Comparison of ENCODE assay signal across 9 mouse cellular contexts in the genomic region with DNA sequence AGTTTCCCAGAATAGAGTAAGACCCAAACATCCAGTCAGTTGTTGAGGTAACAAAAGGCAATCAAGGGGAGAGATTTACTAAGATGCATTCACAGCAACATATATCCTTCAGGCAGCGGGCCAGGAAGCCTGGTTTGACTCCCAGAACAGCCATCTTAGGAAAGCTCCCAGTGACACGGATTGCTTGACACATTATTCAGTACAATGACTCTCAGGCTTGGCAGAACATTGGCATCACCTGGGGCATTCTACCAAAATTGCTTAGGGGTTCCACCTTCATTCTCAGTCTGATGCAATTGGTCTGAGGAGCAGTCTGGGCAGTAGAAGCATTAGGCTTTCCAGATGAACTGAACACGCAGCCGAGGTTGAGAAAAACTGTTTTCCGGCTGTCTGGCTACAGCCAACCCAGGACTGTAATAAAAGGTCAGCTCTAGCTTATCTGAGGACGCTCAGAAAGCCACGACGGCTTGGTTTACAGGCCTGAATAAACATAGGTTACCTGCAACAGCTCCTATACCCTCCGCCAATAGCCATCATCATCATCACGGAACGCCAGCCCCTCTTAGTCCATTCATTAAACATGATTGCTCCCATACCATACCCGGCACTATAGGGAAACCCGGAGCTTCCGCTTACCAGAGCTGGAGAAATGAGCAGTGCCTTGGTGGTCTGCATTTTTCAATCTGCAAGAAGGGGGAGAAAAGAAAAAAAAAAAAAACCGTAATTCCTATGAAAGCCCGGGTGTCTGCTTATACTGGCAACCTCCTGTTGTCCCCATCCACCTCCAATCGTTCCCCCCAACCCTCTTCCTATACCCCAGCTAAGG. TPM values are rescaled to one million over a fixed set of nuclear protein-coding genes. Genes with fewer than 3 reads are reported as not detected.
DNase-seq lines count a peak whose midpoint lies in the region; ATAC-seq and TF ChIP-seq lines count a peak whose summit lies in the region.
"Had no signal": no experiment of that assay in that cellular context is flagged by ENCODE, and none has a peak within 500 bp of the region (broad histone marks: within the 10 kb centered on the region; RNA-seq: fewer than 3 reads in every experiment).

No protein-coding gene starts in this region.

- no peak for ATAC-seq in embryonic facial prominence, embryonic 13.5 days (ENCODE audit: insufficient number of reproducible peaks, insufficient read depth, low FRiP score, low TSS enrichment, low read depth)
- ATAC-seq in hindbrain, embryonic 16.5 days, result no peak

- WGBS in embryonic facial prominence, embryonic 13.5 days, result 21% methylated on average over 17 of the region's 17 CpGs
- WGBS in hindbrain, embryonic 16.5 days, result 31% methylated on average over 17 of the region's 17 CpGs
- WGBS in macrophage (ENCODE audit: missing documents), result 26% methylated on average over 14 of the region's 17 CpGs

- H3K79me2 ChIP-seq in macrophage (ENCODE audit: inconsistent target), result peaks cover 25% of the 10 kb centered on the region

- peak; percentile 17 to 36 for DNase-seq in frontal cortex, postnatal 36 days (ENCODE audit: low spot score in 2 of 2)
- DNase-seq in frontal cortex, postnatal 10 days (ENCODE audit: low spot score in 2 of 2), result no peak
- no peak for DNase-seq in embryo, embryonic 10 days (ENCODE audit: low spot score)
- DNase-seq in urinary bladder, postnatal 25 days (ENCODE audit: low spot score), result no peak

- TF ChIP-seq CTCF in E14TG2a.4 (conservative IDR thresholded peaks at IDR 0.05; ENCODE audit: low read length), result no peak

- H3K4me1 ChIP-seq in E14TG2a.4 (replicated peaks; ENCODE audit: low read depth, low read length), result peaks cover 46% of the 10 kb centered on the region
- peaks cover 14% of the 10 kb centered on the region for H3K4me1 ChIP-seq in embryonic facial prominence, embryonic 13.5 days
- H3K4me1 ChIP-seq in hindbrain, embryonic 16.5 days (ENCODE audit: control insufficient read depth, insufficient read depth, low read depth, low read length), result peaks cover 15% of the 10 kb centered on the region

- H3K4me3 ChIP-seq in E14TG2a.4 (replicated peaks; ENCODE audit: low read length) (peak overlapping the region; percentile 98), macrophage (ENCODE audit: inconsistent target) (peak overlapping the region; percentile 74)
- peak overlapping the region; percentile 83 for H3K4me3 ChIP-seq in embryonic facial prominence, embryonic 13.5 days
- H3K4me3 ChIP-seq in hindbrain, embryonic 16.5 days (ENCODE audit: low read length), result peak overlapping the region; percentile 77

- H3K27ac ChIP-seq in embryonic facial prominence, embryonic 13.5 days, result peak overlapping the region; percentile 62; the same call in 1 of the 2 replicates
- H3K27ac ChIP-seq in hindbrain, embryonic 16.5 days (ENCODE audit: low read depth, low read length), result peak overlapping the region; percentile 79
- peak overlapping the region; percentile 54 for H3K27ac ChIP-seq in macrophage

- H3K9me3 ChIP-seq in E14TG2a.4 (ENCODE audit: low read length), result no peaks in the 10 kb centered on the region
- H3K9me3 ChIP-seq in embryonic facial prominence, embryonic 13.5 days, result no peaks in the 10 kb centered on the region
- H3K9me3 ChIP-seq in hindbrain, embryonic 16.5 days (ENCODE audit: control insufficient read depth, low read length), result no peaks in the 10 kb centered on the region

- peak overlapping the region; percentile 88 for H3K9ac ChIP-seq in embryonic facial prominence, embryonic 13.5 days
- H3K9ac ChIP-seq in hindbrain, embryonic 16.5 days (ENCODE audit: low read depth, low read length), result peak overlapping the region; percentile 80

- peaks cover 44% of the 10 kb centered on the region for H3K36me3 ChIP-seq in E14TG2a.4 (ENCODE audit: insufficient read depth, low read length)
- peaks cover 28% of the 10 kb centered on the region for H3K36me3 ChIP-seq in embryonic facial prominence, embryonic 13.5 days
- peaks cover 10% of the 10 kb centered on the region for H3K36me3 ChIP-seq in hindbrain, embryonic 16.5 days (ENCODE audit: control insufficient read depth, insufficient read depth, low read length)
- H3K36me3 ChIP-seq in macrophage (ENCODE audit: inconsistent target), result peaks cover 6% of the 10 kb centered on the region

- H3K27me3 ChIP-seq in E14TG2a.4 (ENCODE audit: insufficient read depth, low read length), result no peaks in the 10 kb centered on the region
- no peaks in the 10 kb centered on the region for H3K27me3 ChIP-seq in embryonic facial prominence, embryonic 13.5 days
- no peaks in the 10 kb centered on the region for H3K27me3 ChIP-seq in hindbrain, embryonic 16.5 days (replicated peaks; ENCODE audit: control insufficient read depth, insufficient read depth, low read length)

- H3K4me2 ChIP-seq in embryonic facial prominence, embryonic 13.5 days, result peak overlapping the region; percentile 90
- peak overlapping the region; percentile 83 for H3K4me2 ChIP-seq in hindbrain, embryonic 16.5 days (ENCODE audit: low read length)

RNA-seq across cellular contexts. Expression of a gene that starts 0.9 kb away (rescaled TPM):
- 513 and 576 TPM in 2 replicates for polyA plus RNA-seq in embryonic facial prominence, embryonic 13.5 days (2015; fragmentation: Nextera tagmentation; extraction: Ambion mirVana)
- polyA plus RNA-seq in hindbrain, embryonic 16.5 days (2015; fragmentation: Nextera tagmentation; extraction: Ambion mirVana), result 787 and 865 TPM in 2 replicates
- 10 to 100 TPM in 2 of 26 experiments, 1 to 10 TPM in 22, under 1 TPM in 2; 0.76 to 16.5 (median 3.3) TPM for total RNA-seq in macrophage (2018; cell fraction: chromatin; rRNA removed)
- total RNA-seq in macrophage (2018; cell fraction: cytosol; rRNA removed), result 100 to 1,000 TPM in 10 of 26 experiments, 10 to 100 TPM in 16; 76.6 to 129 (median 95.2) TPM
- 10 to 100 TPM in 19 of 26 experiments, 1 to 10 TPM in 7; 4.3 to 29.3 (median 14.0) TPM for total RNA-seq in macrophage (2018; cell fraction: nucleus; rRNA removed)
- polyA plus RNA-seq in macrophage (2018), result 39.0 to 216 TPM (median 98.4 TPM) in 3 replicates

RNA-seq across cellular contexts. Expression of a gene that starts 9.4 kb away (rescaled TPM):
- polyA plus RNA-seq in embryonic facial prominence, embryonic 13.5 days (2015; fragmentation: Nextera tagmentation; extraction: Ambion mirVana), result 39.8 and 43.2 TPM in 2 replicates
- 37.5 and 38.4 TPM in 2 replicates for polyA plus RNA-seq in hindbrain, embryonic 16.5 days (2015; fragmentation: Nextera tagmentation; extraction: Ambion mirVana)
- 10 to 100 TPM; 21.4 to 70.6 (median 33.0) TPM for total RNA-seq in macrophage (2018; cell fraction: chromatin; rRNA removed)
- 10 to 100 TPM; 47.6 to 87.1 (median 53.3) TPM for total RNA-seq in macrophage (2018; cell fraction: cytosol; rRNA removed)
- 10 to 100 TPM; 29.5 to 80.1 (median 51.4) TPM for total RNA-seq in macrophage (2018; cell fraction: nucleus; rRNA removed)
- 33.4 to 44.7 TPM (median 40.1 TPM) in 3 replicates for polyA plus RNA-seq in macrophage (2018)

RNA-seq across cellular contexts. Expression of a gene that starts 37.2 kb away (rescaled TPM):
- not detected in 2 replicates for polyA plus RNA-seq in embryonic facial prominence, embryonic 13.5 days (2015; fragmentation: Nextera tagmentation; extraction: Ambion mirVana)
- not detected in 2 replicates for polyA plus RNA-seq in hindbrain, embryonic 16.5 days (2015; fragmentation: Nextera tagmentation; extraction: Ambion mirVana)
- not detected for total RNA-seq in macrophage (2018; cell fraction: chromatin; rRNA removed)
- total RNA-seq in macrophage (2018; cell fraction: cytosol; rRNA removed), result not detected
- not detected for total RNA-seq in macrophage (2018; cell fraction: nucleus; rRNA removed)
- polyA plus RNA-seq in macrophage (2018), result not detected in 3 replicates
- polyA plus RNA-seq: large intestine, adult 2 months had no signal

RNA-seq across cellular contexts. Expression of a gene that starts 39.9 kb away (rescaled TPM):
- polyA plus RNA-seq in embryonic facial prominence, embryonic 13.5 days (2015; fragmentation: Nextera tagmentation; extraction: Ambion mirVana), result 95.5 and 107 TPM in 2 replicates
- polyA plus RNA-seq in hindbrain, embryonic 16.5 days (2015; fragmentation: Nextera tagmentation; extraction: Ambion mirVana), result 120 and 132 TPM in 2 replicates
- total RNA-seq in macrophage (2018; cell fraction: chromatin; rRNA removed), result 10 to 100 TPM; 27.4 to 71.1 (median 53.8) TPM
- total RNA-seq in macrophage (2018; cell fraction: cytosol; rRNA removed), result 100 to 1,000 TPM in 4 of 26 experiments, 10 to 100 TPM in 22; 76.1 to 112 (median 90.6) TPM
- total RNA-seq in macrophage (2018; cell fraction: nucleus; rRNA removed), result 10 to 100 TPM; 30.2 to 56.7 (median 44.0) TPM
- 81.3 to 105 TPM (median 84.8 TPM) in 3 replicates for polyA plus RNA-seq in macrophage (2018)

RNA-seq across cellular contexts. Expression of a gene that starts 50.2 kb away (rescaled TPM):
- not detected in 2 replicates for polyA plus RNA-seq in embryonic facial prominence, embryonic 13.5 days (2015; fragmentation: Nextera tagmentation; extraction: Ambion mirVana)
- not detected in 2 replicates for polyA plus RNA-seq in hindbrain, embryonic 16.5 days (2015; fragmentation: Nextera tagmentation; extraction: Ambion mirVana)
- not detected for total RNA-seq in macrophage (2018; cell fraction: chromatin; rRNA removed)
- total RNA-seq in macrophage (2018; cell fraction: cytosol; rRNA removed), result not detected
- not detected for total RNA-seq in macrophage (2018; cell fraction: nucleus; rRNA removed)
- not detected in 3 replicates for polyA plus RNA-seq in macrophage (2018)

Comparison
In these comparisons a context has a peak if more than half of its experiments do, and no peak if none do; other contexts are left out.
1. DNase-seq: peak in frontal cortex, postnatal 36 days (2 of 2); none in frontal cortex, postnatal 10 days (0 of 2), embryo, embryonic 10 days (single experiment) and urinary bladder, postnatal 25 days (single experiment).
2. Peak in every context shown above with its lines, with median percentiles within 50 percentile points of each other: H3K4me3 ChIP-seq and H3K27ac ChIP-seq.